Mouse (Mus musculus) embryonic facial prominence, embryonic 12.5 days (tissue): ENCODE measurements around the gene Nbea. TPM values are rescaled to one million over a fixed set of nuclear protein-coding genes. Genes with fewer than 3 reads are reported as not detected.

ENCODE experiments used
- ATAC-seq: fragments of 200-750 bp; cut with Nextera tagmentation; 2 replicates; pipeline ENCODE4 v1.8.0; 2017; ENCODE audit not compliant: insufficient number of reproducible peaks, insufficient read depth, low FRiP score, low TSS enrichment
- H3K27ac ChIP-seq: fragments of 300-500 bp; sonication (generic); 2 replicates; pipeline ENCODE4 v1.5.1; 2016; ENCODE audit warnings: mild to moderate bottlenecking
- H3K27me3 ChIP-seq: fragments of 300-500 bp; sonication (generic); 2 replicates; pipeline ENCODE4 v1.6.1; 2016; ENCODE audit warnings: mild to moderate bottlenecking, moderate library complexity
- H3K36me3 ChIP-seq: fragments of 300-500 bp; sonication (generic); 2 replicates; pipeline ENCODE4 v1.6.1; 2016; ENCODE audit warnings: mild to moderate bottlenecking
- H3K4me1 ChIP-seq: fragments of 300-500 bp; sonication (generic); 2 replicates; pipeline ENCODE4 v1.6.1; 2016
- H3K4me2 ChIP-seq: fragments of 300-500 bp; sonication (generic); replicated peaks from 2 replicates; pipeline ENCODE4 v1.6.1; 2016; ENCODE audit warnings: mild to moderate bottlenecking, moderate library complexity
- H3K4me3 ChIP-seq: fragments of 300-500 bp; sonication (generic); 2 replicates; pipeline ENCODE4 v1.5.1; 2016; ENCODE audit warnings: mild to moderate bottlenecking
- H3K9ac ChIP-seq: fragments of 300-500 bp; sonication (generic); 2 replicates; pipeline ENCODE4 v1.6.1; 2016; ENCODE audit warnings: mild to moderate bottlenecking, moderate library complexity
- H3K9me3 ChIP-seq: fragments of 300-500 bp; sonication (generic); 2 replicates; pipeline ENCODE4 v1.6.1; 2016; ENCODE audit warnings: mild to moderate bottlenecking, moderate library complexity
- WGBS: fragments of 180-500 bp; shearing (Covaris S2); methylation state at CpG from one replicate; pipeline ENCODE4 v1.1.7; 2016; 5-methylcytosine and 5-hydroxymethylcytosine counted together
- polyA plus RNA-seq: library from polyadenylated mRNA; unstranded; fragments of >200 nt; fragmentation: Nextera tagmentation; extraction: Ambion mirVana; gene quantifications from 2 replicates; pipeline ENCODE4 v1.2.1, GENCODE M21; 2016

Nbea gene
- polyA plus RNA-seq, 1 experiment from 2014 or later, result 24.2 TPM

DNA sequence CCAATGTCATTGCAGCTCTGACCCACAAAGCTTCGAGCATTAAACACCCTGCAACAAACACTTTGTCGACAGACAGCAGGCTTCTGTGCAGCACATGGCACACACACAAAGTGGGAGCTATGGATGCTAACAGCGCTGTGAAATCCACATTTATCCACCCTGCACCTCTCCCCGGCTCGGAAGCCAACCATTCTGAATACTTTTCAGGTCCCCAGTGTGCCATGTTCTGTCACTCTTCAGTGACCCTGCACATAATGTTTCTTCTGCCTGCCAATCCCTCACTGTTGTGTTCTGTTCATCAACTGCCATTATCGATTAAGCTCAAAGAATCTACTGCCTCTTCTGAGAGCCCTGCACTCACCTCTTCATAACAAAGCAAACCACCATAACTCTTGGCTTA lies 449.8 kb downstream of the Nbea start:
- no peak overlapping the region for H3K9ac ChIP-seq
- H3K27me3 ChIP-seq, result no peaks in the 10 kb centered on the region
- H3K9me3 ChIP-seq, result no peaks in the 10 kb centered on the region
- no peak overlapping the region for H3K4me3 ChIP-seq
- no peak overlapping the region for H3K27ac ChIP-seq
- no peaks in the 10 kb centered on the region; the same call in 1 of the 2 replicates for H3K4me1 ChIP-seq
- WGBS, result 76% methylated on average over 6 of the region's 6 CpGs
- H3K36me3 ChIP-seq, result no peaks in the 10 kb centered on the region
- no peak overlapping the region for H3K4me2 ChIP-seq
- ATAC-seq, result no peak

DNA sequence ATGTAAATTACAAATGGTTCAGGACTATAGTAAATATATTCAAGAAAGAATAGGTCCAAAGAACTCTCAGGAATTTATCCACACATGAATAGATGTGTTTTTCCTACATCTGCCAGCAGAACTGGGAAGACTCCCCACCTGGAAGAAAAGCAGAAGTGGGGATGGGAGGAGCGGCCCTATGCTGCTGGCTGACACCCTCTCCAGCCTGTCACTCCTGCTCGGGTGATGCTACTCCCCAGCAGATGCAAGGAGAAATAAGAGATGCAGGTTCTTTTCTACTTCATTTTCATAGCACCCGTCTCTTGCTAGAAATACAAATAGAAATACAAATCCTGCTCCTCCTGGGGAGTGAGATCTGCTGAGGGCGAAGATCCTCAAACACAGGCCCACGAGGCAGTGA lies 453.0 kb downstream of the Nbea start:
- WGBS, result 61% methylated on average over 5 of the region's 5 CpGs
- H3K4me1 ChIP-seq, result no peaks in the 10 kb centered on the region; the same call in 1 of the 2 replicates
- no peak overlapping the region for H3K4me2 ChIP-seq
- no peaks in the 10 kb centered on the region for H3K36me3 ChIP-seq
- no peak overlapping the region for H3K4me3 ChIP-seq
- H3K27ac ChIP-seq, result no peak overlapping the region
- no peaks in the 10 kb centered on the region for H3K9me3 ChIP-seq
- H3K27me3 ChIP-seq, result no peaks in the 10 kb centered on the region
- no peak overlapping the region for H3K9ac ChIP-seq
- ATAC-seq, result no peak

DNA sequence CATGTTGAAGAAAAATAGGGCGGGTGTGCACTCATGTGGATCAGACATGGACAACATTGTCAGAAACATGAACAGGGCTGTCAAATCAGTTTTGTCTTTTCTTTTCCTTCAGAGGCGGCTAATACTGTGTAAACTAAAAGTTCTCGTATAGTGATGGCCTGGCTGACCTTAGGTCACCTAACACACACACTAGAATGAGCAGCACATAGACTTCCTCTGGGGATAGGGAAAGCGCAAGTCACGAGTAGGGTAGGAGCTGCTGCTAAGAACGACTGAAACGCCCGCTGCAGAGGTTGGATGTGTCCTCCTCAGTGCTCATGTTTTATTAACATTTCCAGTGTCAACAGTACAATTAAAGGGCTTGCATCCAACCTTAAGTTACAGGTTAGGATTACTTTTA lies 453.4 kb downstream of the Nbea start:
- Histone ChIP-seq H3K4me3 (no peak overlapping the region), H3K4me1 (no peaks in the 10 kb centered on the region; the same call in 1 of the 2 replicates), H3K4me2 (no peak overlapping the region), H3K27ac (no peak overlapping the region), H3K27me3 (no peaks in the 10 kb centered on the region), H3K9me3 (no peaks in the 10 kb centered on the region), H3K36me3 (no peaks in the 10 kb centered on the region), H3K9ac (no peak overlapping the region)
- ATAC-seq, result peak; percentile 10; the same call in 1 of the 2 replicates
- 39% methylated on average over 8 of the region's 8 CpGs for WGBS

DNA sequence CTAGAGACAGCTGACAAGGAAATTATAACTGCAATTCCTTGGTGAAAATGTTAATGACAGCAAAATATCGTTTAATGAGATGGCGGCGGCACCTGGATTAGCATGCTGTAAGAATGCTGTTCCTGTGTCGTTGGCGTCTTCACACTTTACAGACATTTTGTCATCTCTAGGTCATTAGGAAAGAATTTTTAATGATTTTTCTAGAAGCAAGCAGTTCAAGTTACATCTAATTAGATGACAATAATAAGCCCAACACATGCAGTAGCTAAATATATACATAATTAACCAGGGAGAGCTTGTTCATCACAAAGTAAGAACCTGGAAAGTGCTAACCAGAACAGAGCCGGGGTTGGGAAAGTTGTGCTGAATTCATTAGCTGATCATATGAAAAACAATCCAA lies 469.2 kb downstream of the Nbea start:
- H3K27me3 ChIP-seq, result no peaks in the 10 kb centered on the region
- no peaks in the 10 kb centered on the region for H3K9me3 ChIP-seq
- peaks cover 11% of the 10 kb centered on the region for H3K36me3 ChIP-seq
- H3K4me3 ChIP-seq, result no peak overlapping the region
- WGBS, result 80% methylated on average over 6 of the region's 6 CpGs
- ATAC-seq, result no peak
- no peak overlapping the region for H3K9ac ChIP-seq
- no peaks in the 10 kb centered on the region for H3K4me1 ChIP-seq
- no peak overlapping the region for H3K4me2 ChIP-seq
- H3K27ac ChIP-seq, result no peak overlapping the region

- no peaks in the 10 kb centered on the region for H3K4me1 ChIP-seq
- H3K9me3 ChIP-seq, result no peaks in the 10 kb centered on the region
- ATAC-seq, result no peak
- peaks cover 11% of the 10 kb centered on the region for H3K36me3 ChIP-seq
- no peak overlapping the region for H3K4me3 ChIP-seq
- no peak overlapping the region for H3K9ac ChIP-seq
- H3K4me2 ChIP-seq, result no peak overlapping the region
- 88% methylated on average over 3 of the region's 3 CpGs for whole genome bisulfite sequencing
- H3K27me3 ChIP-seq, result no peaks in the 10 kb centered on the region
- no peak overlapping the region for H3K27ac ChIP-seq
Measured at GRCm38 (mm10) chr3:55713856-55714255, 469.6 kb downstream of the Nbea start.

DNA sequence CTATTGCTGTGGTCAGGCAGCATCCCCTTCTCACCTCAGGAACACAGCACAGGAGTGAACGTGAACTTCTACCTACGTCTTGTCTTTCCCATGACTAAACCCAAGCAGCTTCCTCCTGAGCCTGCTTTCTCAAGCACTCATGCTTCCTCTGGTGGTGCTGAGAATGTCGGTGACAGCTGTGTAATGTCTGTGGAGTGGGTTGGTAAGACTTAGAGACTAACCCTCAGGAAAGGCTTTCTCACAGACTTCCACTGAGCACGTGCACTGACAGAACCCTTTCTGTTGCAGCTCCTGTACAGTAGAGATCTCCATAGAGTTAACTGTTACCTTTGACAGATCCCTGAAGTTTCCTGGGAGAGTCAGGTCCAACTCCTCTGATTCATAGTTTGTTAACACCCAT lies 473.2 kb downstream of the Nbea start:
- no peak overlapping the region for H3K4me3 ChIP-seq
- no peaks in the 10 kb centered on the region for H3K27me3 ChIP-seq
- peaks cover 10% of the 10 kb centered on the region for H3K36me3 ChIP-seq
- 89% methylated on average over 4 of the region's 4 CpGs for WGBS
- no peak overlapping the region for H3K27ac ChIP-seq
- H3K4me1 ChIP-seq, result no peaks in the 10 kb centered on the region
- H3K4me2 ChIP-seq, result no peak overlapping the region
- H3K9ac ChIP-seq, result no peak overlapping the region
- no peaks in the 10 kb centered on the region for H3K9me3 ChIP-seq
- ATAC-seq, result no peak

DNA sequence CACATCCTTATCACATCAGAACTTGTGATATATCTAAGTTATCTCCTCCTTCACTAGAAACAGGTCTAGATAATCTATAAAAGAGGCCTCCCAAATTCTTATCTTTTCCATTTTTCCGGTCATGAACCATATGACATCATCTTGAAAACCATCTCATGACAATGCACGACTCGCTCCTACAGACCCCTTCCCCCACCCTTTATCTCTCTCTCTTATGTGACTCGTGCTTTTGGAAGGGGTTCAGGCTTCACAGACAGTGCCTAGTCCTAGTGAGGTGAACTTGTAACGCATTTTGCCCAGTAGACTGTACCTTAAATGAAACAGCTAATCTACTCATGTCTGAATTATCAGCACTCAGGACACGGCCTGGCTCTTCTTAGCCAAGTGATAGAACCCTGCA lies 481.9 kb downstream of the Nbea start:
- Histone ChIP-seq H3K27me3 (no peaks in the 10 kb centered on the region), H3K4me2 (no peak overlapping the region), H3K9me3 (no peaks in the 10 kb centered on the region), H3K4me1 (no peaks in the 10 kb centered on the region), H3K9ac (no peak overlapping the region), H3K36me3 (no peaks in the 10 kb centered on the region), H3K27ac (no peak overlapping the region), H3K4me3 (no peak overlapping the region)
- ATAC-seq, result no peak
- 86% methylated on average over 6 of the region's 6 CpGs for whole genome bisulfite sequencing

DNA sequence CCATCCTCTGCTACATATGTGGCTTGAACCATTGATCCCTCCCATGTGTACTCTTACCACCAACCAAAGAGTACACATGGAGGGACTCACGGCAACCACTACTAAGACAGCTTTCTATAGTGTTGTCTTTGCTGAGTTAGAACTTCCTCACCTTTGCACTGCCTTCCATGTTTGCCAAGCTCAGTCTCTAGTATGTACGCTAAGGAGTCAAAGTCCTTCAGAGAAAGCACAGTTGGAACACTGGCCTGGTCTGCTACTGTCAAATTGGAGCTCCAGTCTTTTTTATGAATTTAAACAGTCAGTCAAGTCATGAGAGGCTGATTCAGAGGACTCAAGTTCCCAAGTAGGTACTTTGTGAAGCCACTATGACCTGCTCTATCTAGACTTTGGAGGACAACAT lies 486.3 kb downstream of the Nbea start:
- no peaks in the 10 kb centered on the region for H3K36me3 ChIP-seq
- no peaks in the 10 kb centered on the region for H3K9me3 ChIP-seq
- ATAC-seq, result no peak
- WGBS, result 93% methylated on average over 2 of the region's 2 CpGs
- H3K27me3 ChIP-seq, result no peaks in the 10 kb centered on the region
- no peak overlapping the region for H3K4me2 ChIP-seq
- no peak overlapping the region for H3K27ac ChIP-seq
- H3K4me1 ChIP-seq, result no peaks in the 10 kb centered on the region
- H3K9ac ChIP-seq, result no peak overlapping the region
- no peak overlapping the region for H3K4me3 ChIP-seq

- no peak for ATAC-seq
- WGBS, result 61% methylated on average over 4 of the region's 4 CpGs
Measured at GRCm38 (mm10) chr3:55693073-55693472, 490.4 kb downstream of the Nbea start.

DNA sequence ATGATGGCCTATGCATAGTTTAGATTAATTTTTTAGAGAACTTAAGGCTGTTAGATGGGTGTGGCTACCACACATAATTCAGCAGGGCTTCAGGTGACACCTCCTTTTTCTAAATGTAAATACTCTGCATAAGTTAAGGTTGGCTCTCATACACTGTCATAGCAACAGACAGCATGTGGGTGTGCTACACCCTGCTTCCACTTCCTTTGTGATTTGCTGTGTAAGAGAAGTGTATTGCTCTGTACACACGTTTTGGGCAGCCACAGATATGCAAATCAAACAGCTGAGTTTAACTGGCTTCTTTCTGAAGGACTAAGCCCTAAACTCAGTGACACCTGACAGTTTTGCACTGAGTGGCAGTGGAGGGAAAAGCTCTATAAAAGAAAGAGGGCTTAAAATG lies 495.4 kb downstream of the Nbea start:
- Histone ChIP-seq H3K27ac (no peak overlapping the region), H3K4me1 (peaks cover 23% of the 10 kb centered on the region), H3K9me3 (no peaks in the 10 kb centered on the region), H3K9ac (no peak overlapping the region), H3K4me3 (no peak overlapping the region), H3K27me3 (no peaks in the 10 kb centered on the region), H3K4me2 (no peak overlapping the region), H3K36me3 (no peaks in the 10 kb centered on the region)
- WGBS, result 42% methylated on average over 1 of the region's 1 CpGs
- no peak for ATAC-seq

More at GRCm38 (mm10) chr3:55693073-55693472, 490.4 kb downstream of the Nbea start:
- no peak overlapping the region for H3K4me2 ChIP-seq
- H3K27ac ChIP-seq, result no peak overlapping the region
- H3K9ac ChIP-seq, result no peak overlapping the region
- no peaks in the 10 kb centered on the region for H3K9me3 ChIP-seq
- H3K4me3 ChIP-seq, result no peak overlapping the region
- no peaks in the 10 kb centered on the region for H3K27me3 ChIP-seq
- H3K36me3 ChIP-seq, result no peaks in the 10 kb centered on the region
- H3K4me1 ChIP-seq, result no peaks in the 10 kb centered on the region

GRCm38 (mm10) chr3:55686993-55687392 lies 496.5 kb downstream of the Nbea start:
- H3K27ac ChIP-seq, result 0 out of 2 replicates have a peak overlapping the region, but pooled peaks have one; percentile 9
- H3K27me3 ChIP-seq, result no peaks in the 10 kb centered on the region
- H3K9ac ChIP-seq, result no peak overlapping the region
- no peak overlapping the region for H3K4me2 ChIP-seq
- H3K4me1 ChIP-seq, result peaks cover 25% of the 10 kb centered on the region
- no peaks in the 10 kb centered on the region for H3K9me3 ChIP-seq
- no peak for ATAC-seq
- no peak overlapping the region for H3K4me3 ChIP-seq
- no peaks in the 10 kb centered on the region for H3K36me3 ChIP-seq
- 75% methylated on average over 6 of the region's 6 CpGs for WGBS

DNA sequence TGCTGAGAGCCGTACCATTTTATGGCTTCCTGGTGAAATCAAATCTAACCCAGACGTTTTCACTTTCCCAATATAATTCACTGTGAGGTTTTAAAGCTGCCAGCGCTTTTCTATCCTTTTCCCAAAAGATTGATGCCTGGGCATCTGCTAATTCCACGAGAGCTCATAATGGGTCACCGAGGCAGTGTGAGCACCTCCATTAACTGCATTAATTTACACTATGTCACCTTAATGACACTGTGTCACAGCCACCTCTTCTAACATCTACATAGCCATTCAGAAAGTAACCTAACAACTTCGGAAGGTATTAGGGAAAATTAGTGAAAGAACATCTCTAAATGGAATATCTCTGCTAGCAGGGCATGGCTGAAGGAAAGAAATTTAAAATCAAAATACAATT lies 497.9 kb downstream of the Nbea start:
- ATAC-seq, result no peak
- peak overlapping the region; percentile 32; the same call in 1 of the 2 replicates for H3K27ac ChIP-seq
- WGBS, result 29% methylated on average over 6 of the region's 6 CpGs

GRCm38 (mm10) chr3:55684892-55685291 lies 498.6 kb downstream of the Nbea start:
- 22% methylated on average over 4 of the region's 4 CpGs for WGBS

More for the DNA sequence above, 497.9 kb downstream of the Nbea start:
- Histone ChIP-seq H3K27me3 (no peaks in the 10 kb centered on the region), H3K9me3 (no peaks in the 10 kb centered on the region), H3K9ac (no peak overlapping the region), H3K4me2 (no peak overlapping the region), H3K36me3 (no peaks in the 10 kb centered on the region), H3K4me3 (no peak overlapping the region), H3K4me1 (peaks cover 25% of the 10 kb centered on the region)

More at GRCm38 (mm10) chr3:55684892-55685291, 498.6 kb downstream of the Nbea start:
- Histone ChIP-seq H3K36me3 (no peaks in the 10 kb centered on the region), H3K27ac (peak overlapping the region; percentile 13), H3K9ac (no peak overlapping the region), H3K27me3 (no peaks in the 10 kb centered on the region), H3K9me3 (no peaks in the 10 kb centered on the region), H3K4me1 (peaks cover 25% of the 10 kb centered on the region), H3K4me3 (no peak overlapping the region), H3K4me2 (no peak overlapping the region)
- ATAC-seq, result no peak
